Mouse (Mus musculus): Measurements from ENCODE around the gene Gm28230.

DNA sequence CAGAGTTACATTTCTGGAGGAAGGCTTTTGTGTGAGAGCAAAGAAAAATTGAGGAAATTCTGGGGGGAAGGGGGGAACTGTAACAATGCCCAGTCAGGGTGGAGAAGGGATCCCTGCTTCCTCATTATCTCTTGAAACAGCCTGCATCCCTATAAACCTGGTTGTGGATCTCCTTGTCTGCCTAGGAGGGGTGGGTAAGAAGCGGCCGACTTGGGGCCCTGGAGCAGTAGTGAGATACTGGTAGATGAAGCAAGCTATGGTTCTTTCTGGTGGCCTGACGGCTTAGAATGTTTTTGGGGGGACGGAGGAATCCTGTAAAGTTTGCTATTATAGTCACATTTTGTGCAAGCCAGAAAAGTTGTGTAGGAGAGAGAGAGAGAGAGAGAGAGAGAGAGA is 33.1 kb upstream of the Gm28230 start:
- no peak for TF ChIP-seq TAL1 (IDR thresholded peaks at IDR 0.05; ENCODE audit: low read length)
- no peak for TF ChIP-seq GATA1 (IDR thresholded peaks at IDR 0.05; ENCODE audit: low read length)
